Mouse (Mus musculus) heart, adult 2 months (tissue): ENCODE results near the gene Hspb3.

Experiments used
- CTCF ChIP-seq: fragments of 200-600 bp; IDR thresholded peaks from 2 replicates; pipeline ENCODE4 v1.8.1; 2022; ENCODE audit warnings: antibody characterized with exemption, mild to moderate bottlenecking, moderate library complexity
- EP300 ChIP-seq: fragments of 200-500 bp; IDR thresholded peaks from 2 replicates; pipeline ENCODE4 v1.6.1; 2011; ENCODE audit warnings: low read depth, low read length, control low read depth; ENCODE audit not compliant: insufficient read depth
- POLR2A ChIP-seq: fragments of 200-500 bp; IDR thresholded peaks from 2 replicates; pipeline ENCODE4 v1.6.1; 2011; ENCODE audit warnings: mild to moderate bottlenecking, low read depth, low read length, control low read depth; ENCODE audit not compliant: insufficient read depth

GRCm38 (mm10) chr13:113696838-113697321 lies 33.4 kb upstream of the Hspb3 start:
- TF ChIP-seq CTCF (no peak), POLR2A (no peak), EP300 (no peak)
